Mouse (Mus musculus) right cerebral cortex, postnatal 36 days (tissue): Measurements from ENCODE around the gene 2310030G06Rik.
A peak's percentile ranks its signal among the peaks of the same experiment; 100 is the strongest.

Source experiments
- DNase-seq, 2 experiments: peaks; one replicate each; pipeline ENCODE4 v3.0.0; 2022; ENCODE audit warnings: low spot score in 2 of 2, mixed read lengths in 1 of 2

The 2310030G06Rik gene

GRCm38 (mm10) chr9:50742744-50743143 lies 3.6 kb downstream of the 2310030G06Rik start:
- no peak for DNase-seq

GRCm38 (mm10) chr9:50742261-50742660 lies 4.1 kb downstream of the 2310030G06Rik start:
- DNase-seq = no peak

- no peak for DNase-seq
These were observed 5.2 kb downstream of the 2310030G06Rik start for GRCm38 (mm10) chr9:50740867-50741784.

GRCm38 (mm10) chr9:50738914-50739870 lies 7.1 kb downstream of the 2310030G06Rik start, which contains the start of gene Dixdc1:
Gene Dixdc1 (minus strand): TSS chr9:50739517.
- peak; percentile 83 to 86 for DNase-seq

GRCm38 (mm10) chr9:50734989-50735388 lies 11.3 kb downstream of the 2310030G06Rik start:
- DNase-seq = no peak

- DNase-seq = no peak
These were observed 13.8 kb downstream of the 2310030G06Rik start for GRCm38 (mm10) chr9:50732560-50732959.

- DNase-seq = no peak
These were observed 16.7 kb downstream of the 2310030G06Rik start for GRCm38 (mm10) chr9:50729600-50729999.

GRCm38 (mm10) chr9:50727925-50728651 lies 18.2 kb downstream of the 2310030G06Rik start:
- peak; percentile 89 to 91 for DNase-seq

GRCm38 (mm10) chr9:50727171-50727924 lies 19.0 kb downstream of the 2310030G06Rik start:
- DNase-seq = peak; percentile 61 to 77

- DNase-seq = no peak
These were observed 20.3 kb downstream of the 2310030G06Rik start for GRCm38 (mm10) chr9:50725921-50726590.

- DNase-seq = no peak
These were observed 21.5 kb downstream of the 2310030G06Rik start for GRCm38 (mm10) chr9:50724661-50725330.

GRCm38 (mm10) chr9:50724147-50724546 lies 22.2 kb downstream of the 2310030G06Rik start:
- DNase-seq = no peak

- DNase-seq = no peak
These were observed 22.9 kb downstream of the 2310030G06Rik start for GRCm38 (mm10) chr9:50723406-50723805.

- no peak for DNase-seq
These were observed 23.9 kb downstream of the 2310030G06Rik start for GRCm38 (mm10) chr9:50722451-50722911.

GRCm38 (mm10) chr9:50721061-50721460 lies 25.3 kb downstream of the 2310030G06Rik start:
- DNase-seq = no peak

- no peak for DNase-seq
These were observed 27.5 kb downstream of the 2310030G06Rik start for GRCm38 (mm10) chr9:50718878-50719277.

- DNase-seq = no peak
These were observed 32.1 kb downstream of the 2310030G06Rik start for GRCm38 (mm10) chr9:50714188-50714587.

- DNase-seq = no peak
These were observed 35.0 kb downstream of the 2310030G06Rik start for GRCm38 (mm10) chr9:50711337-50711736.

- DNase-seq = no peak
These were observed 37.2 kb downstream of the 2310030G06Rik start for GRCm38 (mm10) chr9:50709108-50709507.
